Mouse (Mus musculus): ENCODE results near the gene Cox7a1.
A peak's percentile ranks its signal among the peaks of the same experiment; 100 is the strongest.

DNA sequence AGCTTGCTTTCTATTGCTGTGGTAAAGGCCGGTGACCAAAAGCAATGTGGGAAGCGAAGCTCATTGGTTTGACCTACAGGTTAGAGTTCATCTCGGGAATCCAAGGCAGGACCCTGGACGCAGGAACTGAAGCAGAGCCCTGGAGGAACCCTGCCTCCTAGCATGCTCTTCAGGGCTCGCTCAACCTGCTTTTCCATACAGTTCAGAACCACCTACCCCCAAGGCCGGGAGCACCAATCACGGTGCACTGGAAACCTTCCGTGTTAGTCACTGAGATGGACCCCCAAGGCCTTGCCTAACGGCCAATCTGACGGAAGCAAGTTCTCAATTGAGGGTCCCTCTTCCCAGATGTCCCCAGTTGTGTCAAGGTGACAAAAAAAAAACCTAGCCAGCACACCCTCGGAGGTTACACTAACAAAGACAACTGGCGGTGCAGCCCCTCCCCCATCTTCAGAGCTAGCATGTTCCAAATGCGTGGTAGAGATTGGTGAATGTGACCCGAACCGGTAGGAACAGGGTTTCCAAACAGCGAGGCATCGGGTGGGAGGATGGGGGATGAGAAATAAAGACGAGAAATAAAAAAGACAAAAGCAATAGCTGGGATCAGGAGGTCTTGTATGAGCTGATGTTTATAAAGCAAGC lies 15.7 kb downstream of the Cox7a1 start:
- no peak for TF ChIP-seq CTCF (IDR thresholded peaks at IDR 0.05; ENCODE audit: low read depth, low read length)
- TF ChIP-seq EP300 (IDR thresholded peaks at IDR 0.05; ENCODE audit: insufficient read depth, low read depth, low read length): peak; percentile 55; the same call in 1 of the 2 replicates
- no peak for TF ChIP-seq POLR2A (IDR thresholded peaks at IDR 0.05; ENCODE audit: insufficient read depth, low read length)
